Mouse (Mus musculus) spleen, adult 2 months (tissue): ENCODE data around the gene Dop1a.
"Not testable (repeated sequence)": the region's sequence is repeated elsewhere in the genome, so short reads cannot be mapped to it uniquely, and the experiment has no call there.

Experiments
- CTCF ChIP-seq: fragments of 200-500 bp; IDR thresholded peaks from 2 replicates; pipeline ENCODE4 v1.5.1; 2011; ENCODE audit warnings: mild to moderate bottlenecking, inconsistent platforms; ENCODE audit not compliant: insufficient read depth, insufficient read length, insufficient replicate concordance; ENCODE audit errors: extremely low read depth
- POLR2A ChIP-seq: fragments of 200-500 bp; IDR thresholded peaks from 2 replicates; pipeline ENCODE4 v1.6.1; 2011; ENCODE audit warnings: low read depth, low read length, inconsistent platforms

GRCm38 (mm10) chr9:86594357-86594767 is 127.4 kb downstream of the Dop1a start:
- TF ChIP-seq CTCF, POLR2A: not testable (repeated sequence)
